Mouse (Mus musculus) lung, postnatal 0 days (tissue): ENCODE data around the gene Tunar.

ENCODE experiments used
- CTCF ChIP-seq: IDR thresholded peaks from 2 replicates; pipeline ENCODE4 v1.5.1; 2016; ENCODE audit warnings: antibody characterized with exemption, mild to moderate bottlenecking
- EP300 ChIP-seq: IDR thresholded peaks from 2 replicates; pipeline ENCODE4 v1.6.1; 2016; ENCODE audit warnings: antibody characterized with exemption, mild to moderate bottlenecking, control low read depth

- TF ChIP-seq CTCF, result no peak
- TF ChIP-seq EP300, result no peak
Measured at GRCm38 (mm10) chr12:105354266-105354665, 20.6 kb downstream of the Tunar start.
